Mouse (Mus musculus): ENCODE measurements at regions not wholly inside any gene's neighbourhood (a gene's known extent, or its start where the extent isn't known, plus 50 kb on each side); places are given as distances from the start of the nearest gene placed in this dataset.

DNA sequence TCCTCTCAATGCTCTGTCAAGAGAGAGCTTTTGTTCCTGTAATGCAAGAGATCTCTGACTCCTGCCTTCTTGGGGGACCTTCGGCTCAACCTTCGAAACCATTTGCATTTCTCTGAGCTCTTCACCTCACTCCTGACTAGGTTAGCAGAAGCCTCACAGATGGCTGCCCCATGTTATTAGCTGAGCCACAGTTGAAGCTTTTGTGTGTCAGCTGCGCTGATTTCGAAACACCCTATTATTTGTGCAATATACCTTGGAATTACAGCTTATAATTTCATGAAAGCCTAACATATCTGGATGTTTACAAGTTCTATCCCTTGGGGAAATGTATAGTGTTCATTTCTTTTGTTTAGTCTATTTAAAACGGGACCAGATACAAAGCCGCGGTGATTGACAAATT, 338.7 kb upstream of the 4930535I16Rik start:
- TF ChIP-seq CTCF (IDR thresholded peaks at IDR 0.05; ENCODE audit: extremely low read depth, insufficient read depth, insufficient read length, insufficient replicate concordance) (no peak), POLR2A (IDR thresholded peaks at IDR 0.05; ENCODE audit: low read depth, low read length) (no peak)

Measured in spleen, adult 2 months (tissue).